Mouse (Mus musculus) CD4-positive, CD25-positive, alpha-beta regulatory T cell, adult 2 months (primary cell): ENCODE measurements around the gene Gm20388.

Experiments used
- DNase-seq: peaks from one replicate; pipeline ENCODE4 v3.0.0-alpha.2; 2012; ENCODE audit warnings: low read depth, low spot score

Gene Gm20388

DNA sequence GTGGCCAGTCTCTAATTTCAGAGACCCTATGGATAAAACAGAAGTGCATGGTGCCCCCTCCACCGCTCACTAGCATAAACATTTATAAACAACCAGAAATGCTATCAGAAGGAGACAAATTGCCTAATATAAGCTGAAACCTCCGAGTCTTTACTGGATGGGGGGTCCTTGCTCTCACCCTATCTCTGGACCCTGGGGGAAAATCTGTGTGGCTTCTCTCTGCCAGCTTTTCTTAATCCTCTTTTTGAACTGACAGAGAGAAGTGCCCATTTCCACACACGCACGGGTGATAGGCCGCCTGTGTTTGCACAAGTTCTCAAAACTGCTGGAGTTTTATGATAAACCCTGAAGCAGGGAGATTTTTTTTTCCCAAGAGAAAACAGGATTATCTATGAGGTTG lies 3744.1 kb downstream of the Gm20388 start:
- no peak for DNase-seq

DNA sequence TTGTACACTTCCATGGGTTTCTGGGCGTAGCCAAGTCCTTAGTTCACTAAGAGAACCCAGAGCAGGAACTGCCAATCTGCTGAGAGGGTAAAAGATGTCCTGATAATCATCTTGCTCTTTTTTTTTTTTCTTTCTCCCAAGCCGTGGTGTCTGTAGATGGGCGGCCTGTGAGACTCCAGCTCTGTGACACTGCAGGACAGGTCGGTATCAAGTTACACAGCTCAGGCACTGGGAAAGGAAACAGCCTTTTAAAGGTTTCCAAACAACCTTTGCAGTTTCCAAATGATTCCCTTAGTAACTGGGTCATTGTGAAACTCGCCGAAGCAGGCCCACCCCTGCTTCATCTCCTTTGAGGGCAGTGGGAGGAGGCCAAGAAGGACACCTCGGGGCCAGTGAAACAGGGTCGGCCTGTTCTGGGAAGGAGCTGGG lies 3744.7 kb downstream of the Gm20388 start:
- DNase-seq = no peak

DNA sequence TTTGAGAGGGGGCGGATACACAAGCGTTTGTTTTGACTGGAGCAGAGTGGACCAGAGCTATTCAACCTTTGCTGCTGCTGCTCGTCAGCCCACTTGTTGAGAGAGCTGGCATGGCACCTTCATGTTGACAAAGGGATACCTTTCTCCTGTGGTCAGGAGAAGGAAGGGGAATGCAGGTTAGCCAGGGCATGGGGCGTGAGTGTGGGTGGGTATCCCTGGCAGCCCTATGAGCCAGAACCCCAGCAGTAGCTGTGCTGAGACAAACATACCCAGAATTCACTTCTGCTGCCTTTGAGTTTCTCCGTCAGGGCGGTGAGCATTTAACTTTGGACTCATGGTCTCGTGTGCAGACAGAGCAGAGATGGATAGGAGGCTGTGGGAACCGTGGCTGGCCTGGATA lies 3747.2 kb downstream of the Gm20388 start:
- DNase-seq = no peak

DNA sequence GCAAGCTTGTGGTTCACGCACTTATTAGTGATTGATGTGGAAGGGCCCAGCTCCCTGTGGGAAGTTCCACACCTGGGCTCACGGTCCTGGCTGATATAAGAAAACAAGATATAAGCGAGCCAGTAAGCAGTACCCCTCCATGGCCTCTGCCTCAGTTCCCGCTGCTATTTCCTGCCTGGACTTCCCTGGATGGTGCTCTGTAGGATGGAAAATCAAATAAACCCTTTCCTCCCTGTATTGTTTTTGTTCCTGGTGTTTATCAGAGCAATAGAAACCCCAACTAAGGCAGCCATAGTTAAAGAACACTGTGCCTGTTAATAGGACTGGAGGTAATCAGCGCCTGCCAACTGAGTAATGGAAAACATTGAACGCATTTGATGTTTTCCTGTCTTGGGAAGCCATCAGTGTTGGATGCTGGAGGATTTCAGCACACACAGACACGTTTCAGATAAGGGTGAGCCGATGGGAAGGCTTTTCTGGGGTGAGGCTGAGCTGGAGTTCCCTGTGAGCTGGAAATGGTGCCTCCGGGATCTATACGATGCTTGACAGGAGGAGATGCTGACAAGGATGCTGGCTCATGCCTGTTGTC lies 3748.9 kb downstream of the Gm20388 start:
- no peak for DNase-seq

DNA sequence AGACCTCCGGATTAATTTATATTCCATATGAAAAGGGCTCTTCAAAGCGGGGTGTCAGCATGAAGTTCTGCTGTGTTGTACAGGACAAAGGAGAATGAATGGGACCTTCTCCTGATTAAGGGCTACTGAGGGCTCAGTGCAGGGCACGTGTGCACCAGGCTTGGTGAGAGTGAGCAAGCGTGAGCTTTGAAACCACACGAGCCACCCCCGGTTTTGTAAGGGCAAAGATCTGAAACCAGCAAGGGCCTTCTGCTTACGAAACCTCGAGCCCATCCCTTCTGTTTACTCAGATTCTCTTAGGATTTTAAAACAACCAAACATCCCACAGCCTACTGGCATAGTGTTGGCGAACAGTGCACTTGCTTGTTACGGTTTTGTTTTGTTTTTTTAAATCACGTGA lies 3750.9 kb downstream of the Gm20388 start:
- no peak for DNase-seq

DNA sequence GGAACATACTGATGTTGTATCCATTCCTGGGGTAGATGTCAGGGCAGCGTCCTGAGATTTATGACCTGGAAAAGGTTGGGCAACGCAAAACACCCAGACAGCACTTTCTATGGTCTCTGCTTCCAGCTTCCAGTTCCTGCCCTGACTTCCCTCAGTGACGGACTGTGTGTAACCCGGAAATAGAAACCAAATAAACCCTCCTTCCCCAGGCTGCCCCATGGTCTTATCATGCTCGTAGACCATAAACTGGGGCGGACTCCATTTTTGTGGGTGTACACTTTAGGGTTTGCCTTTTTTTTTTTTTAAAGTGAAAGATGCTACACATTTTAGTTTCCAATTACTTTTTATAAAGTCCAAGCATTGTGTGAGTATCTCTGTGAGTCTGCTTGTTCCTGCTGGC lies 3754.9 kb downstream of the Gm20388 start:
- no peak for DNase-seq

DNA sequence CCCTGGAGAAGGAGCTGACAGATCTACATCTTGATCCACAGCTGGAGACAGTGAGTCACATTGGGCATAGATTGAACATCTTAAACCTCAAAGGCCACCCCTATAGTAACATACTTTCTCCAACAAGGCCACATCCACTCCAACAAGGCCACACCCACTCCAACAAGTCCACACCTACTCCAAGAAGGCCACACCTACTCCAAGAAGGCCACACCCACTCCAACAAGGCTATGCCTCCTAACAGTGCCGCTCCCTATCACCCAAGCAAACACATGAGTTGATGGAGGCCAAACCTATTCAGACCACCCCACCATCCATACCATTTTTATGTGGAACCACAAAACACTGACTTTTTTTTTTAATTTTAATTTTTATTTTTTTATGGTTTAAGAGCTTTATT lies 3756.2 kb downstream of the Gm20388 start:
- no peak for DNase-seq

DNA sequence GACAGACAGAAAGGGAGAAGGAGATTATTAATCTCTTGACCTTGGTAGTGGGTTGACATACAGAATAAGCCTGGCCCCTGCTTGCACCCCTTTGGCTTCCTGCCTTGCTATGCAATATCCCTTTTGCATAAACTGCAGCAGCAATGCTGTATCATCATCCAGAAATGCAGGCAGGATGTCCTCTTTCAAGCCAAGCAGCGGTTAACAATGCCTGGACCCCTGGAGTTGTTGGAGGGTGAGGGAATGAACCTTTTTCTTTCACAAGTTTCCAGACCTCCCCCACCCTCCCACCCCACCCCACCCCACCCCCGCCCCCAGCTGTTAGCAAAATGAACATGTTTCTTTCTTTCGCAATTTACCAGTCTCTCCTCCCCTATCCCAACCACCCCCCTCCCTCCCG lies 3758.0 kb downstream of the Gm20388 start:
- DNase-seq = no peak

DNA sequence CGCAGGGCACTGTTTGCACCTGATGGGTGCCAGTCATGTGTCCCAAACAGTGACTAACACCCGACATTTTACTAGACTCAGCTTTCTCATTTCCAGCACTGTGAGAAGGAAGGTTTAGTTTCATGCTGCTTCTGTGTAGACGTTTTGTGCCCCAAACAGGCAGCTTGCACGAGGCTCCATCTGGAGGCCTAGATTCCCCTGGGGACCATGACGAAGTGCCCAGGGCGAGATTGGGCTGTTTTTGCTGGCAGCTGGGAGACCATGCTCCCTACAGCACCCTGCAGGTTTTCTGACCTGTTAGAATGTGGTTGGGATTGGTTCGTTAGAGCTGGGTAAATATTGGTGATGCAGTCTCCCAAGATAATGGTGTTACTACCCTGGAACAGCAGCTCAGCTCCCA lies 3760.1 kb downstream of the Gm20388 start:
- DNase-seq = no peak

DNA sequence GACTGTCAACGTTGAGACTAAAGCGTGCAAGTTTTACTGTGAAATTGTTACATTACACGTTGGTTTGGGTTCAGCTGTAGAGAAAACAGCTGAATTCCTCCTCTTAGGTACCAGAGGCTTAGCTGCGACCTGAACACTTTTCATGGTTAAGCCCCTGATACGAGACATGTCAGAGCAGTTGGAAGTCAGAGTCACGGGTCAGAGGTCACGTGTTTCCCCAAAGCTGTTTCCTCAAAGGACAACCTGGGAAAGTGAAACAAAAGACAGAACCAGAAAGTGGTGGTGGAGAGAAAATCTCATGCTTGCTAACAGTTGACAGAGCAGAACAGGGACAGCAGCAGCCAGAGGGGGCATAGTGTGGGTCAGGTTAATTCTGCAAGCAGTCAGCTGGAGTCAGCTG lies 3760.8 kb downstream of the Gm20388 start:
- no peak for DNase-seq

DNA sequence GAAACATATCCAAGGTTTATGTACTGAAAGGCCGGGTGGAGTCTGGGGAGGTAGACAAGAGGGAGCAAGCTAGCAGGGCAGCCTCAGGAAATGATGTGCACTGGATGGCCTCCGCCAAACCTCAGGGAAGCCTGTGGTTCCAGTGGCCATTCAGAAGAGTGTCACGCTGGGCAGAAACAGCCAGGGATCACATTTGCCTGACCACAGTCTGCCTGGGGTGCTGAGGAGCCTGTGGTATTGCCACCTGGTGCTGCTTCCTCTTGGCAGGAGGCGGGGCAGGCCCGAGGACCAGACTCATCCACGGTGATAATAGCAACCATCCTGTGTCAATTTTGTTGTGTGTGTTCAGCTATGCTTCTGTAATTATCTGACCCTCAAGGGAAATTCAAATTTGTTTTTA lies 3762.0 kb downstream of the Gm20388 start:
- DNase-seq = no peak

DNA sequence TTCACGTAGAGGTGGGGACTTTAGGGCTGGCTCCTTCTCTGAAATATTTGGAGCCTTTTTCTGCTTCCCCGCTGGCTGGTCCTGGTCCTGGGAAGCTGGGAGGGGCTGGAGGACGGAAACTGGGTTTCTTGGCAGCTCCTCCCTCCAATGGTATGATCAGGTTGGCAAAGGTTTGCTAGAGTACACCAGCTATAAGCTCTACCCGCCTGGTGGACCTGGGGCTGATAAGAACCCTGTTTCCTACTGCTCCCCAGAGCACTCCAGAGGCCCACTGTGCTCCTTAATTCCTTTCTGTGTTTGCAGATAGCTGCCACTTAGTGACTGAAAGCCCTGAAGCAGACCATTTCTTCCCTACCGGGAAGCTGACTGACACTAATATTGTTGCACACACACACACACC lies 3765.0 kb downstream of the Gm20388 start:
- no peak for DNase-seq

DNA sequence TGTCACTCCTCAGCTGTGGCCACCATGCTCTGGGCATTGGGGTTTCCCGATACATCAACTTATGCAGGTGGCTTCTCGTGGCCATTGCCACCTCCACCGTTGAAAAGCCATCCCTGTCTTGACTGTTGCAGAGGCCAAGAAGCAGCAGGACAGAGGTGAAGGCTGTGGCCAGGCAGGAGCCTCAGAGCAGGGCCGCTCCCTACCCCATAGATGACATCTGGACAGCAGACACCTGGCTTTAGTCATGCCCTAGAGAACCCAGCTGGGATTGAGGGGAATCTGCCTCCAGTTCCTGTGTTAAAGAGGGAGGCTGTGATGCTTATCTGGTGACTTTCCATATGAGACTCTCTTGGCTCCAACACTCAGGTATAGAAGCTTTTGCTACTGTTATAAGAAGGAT lies 3767.7 kb downstream of the Gm20388 start:
- no peak for DNase-seq

DNA sequence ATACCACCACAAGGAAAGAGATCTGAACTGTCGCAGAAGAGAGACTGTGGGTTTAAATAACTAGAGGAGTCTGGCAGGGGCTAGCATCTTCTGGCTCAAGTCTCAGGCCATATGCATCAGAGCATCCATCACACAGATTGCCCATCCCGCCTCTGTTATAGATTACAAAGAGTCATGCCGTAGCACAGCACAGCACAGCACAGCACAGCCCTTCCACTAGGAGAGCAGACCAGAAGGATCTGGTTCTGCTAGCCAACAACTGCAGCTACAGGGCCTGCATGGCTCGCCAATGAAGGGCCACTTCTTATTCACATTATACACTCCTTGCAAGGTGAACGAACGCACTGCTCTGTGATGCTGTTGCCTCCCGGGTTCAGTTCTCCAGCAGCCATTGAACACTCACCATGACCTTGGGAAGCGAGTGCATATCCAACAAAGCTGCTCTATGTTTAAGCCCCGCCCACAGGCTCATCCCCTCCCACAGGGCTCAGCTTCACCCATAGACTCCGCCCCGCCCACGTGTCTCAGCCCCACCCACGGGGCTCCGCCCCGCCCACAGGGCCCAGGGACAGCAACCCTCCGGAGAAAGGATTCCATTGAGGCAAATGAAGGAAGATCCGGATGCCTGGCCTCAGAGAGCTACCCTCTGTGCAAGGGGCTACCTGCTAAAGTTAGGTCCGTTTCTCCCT lies 3771.6 kb downstream of the Gm20388 start:
- DNase-seq = peak; percentile 7

DNA sequence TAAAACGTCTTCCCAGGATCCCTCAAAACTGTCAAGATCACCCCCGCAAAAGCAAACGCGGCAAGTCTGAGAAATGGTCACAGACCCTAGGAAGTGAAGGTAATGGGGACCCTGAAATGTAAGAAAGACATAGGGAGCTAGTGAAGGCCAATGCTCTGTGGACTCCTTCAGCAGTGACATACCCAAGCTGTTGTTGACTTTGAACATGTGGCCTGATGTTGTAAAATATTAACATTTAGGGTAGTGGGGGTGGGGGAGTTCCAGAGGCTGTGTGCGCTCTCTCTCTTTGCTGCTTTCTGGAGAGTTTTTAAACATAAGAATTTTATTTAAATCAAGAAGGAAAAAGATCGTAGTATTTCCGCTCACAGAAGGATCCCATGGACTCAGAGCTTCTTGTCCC lies 3772.7 kb downstream of the Gm20388 start:
- no peak for DNase-seq

DNA sequence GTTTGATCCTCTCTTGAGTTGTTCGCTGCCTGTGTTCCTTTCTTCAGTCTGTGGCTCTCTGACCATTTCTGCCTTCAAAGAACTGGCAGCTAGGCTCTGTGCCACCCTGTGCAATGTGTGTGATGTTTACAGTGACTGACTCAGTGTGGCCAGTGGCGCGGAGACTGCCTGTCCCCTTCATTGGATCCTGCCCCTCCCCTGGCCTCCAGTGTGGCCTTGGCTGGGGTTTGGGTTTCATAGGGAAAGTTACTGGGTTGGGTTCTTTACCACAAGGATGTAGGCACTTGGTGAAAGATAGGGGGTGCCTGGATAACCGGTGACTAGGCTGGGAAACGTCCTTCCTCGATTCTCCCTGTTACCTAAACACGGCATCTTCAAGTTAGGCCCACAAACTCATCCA lies 3774.2 kb downstream of the Gm20388 start:
- DNase-seq = no peak

DNA sequence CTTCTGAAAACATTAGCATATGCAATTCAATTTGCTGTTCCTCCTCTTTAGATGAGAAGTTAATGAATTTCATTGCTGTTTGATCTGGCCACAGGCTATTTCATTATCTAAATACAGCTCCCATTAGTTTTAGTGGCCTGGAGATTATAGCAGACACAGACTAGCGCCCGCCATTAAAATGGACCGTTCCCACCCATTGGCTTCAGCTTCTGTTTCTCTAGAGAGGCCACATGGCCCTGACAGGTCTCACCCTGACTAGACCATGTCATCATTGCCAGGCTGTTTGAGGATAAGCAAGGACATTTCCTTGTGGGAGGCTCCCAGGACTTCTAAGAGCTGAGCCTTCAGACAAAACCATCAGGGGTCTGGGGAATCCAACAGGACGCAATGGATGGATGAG lies 3774.8 kb downstream of the Gm20388 start:
- no peak for DNase-seq

DNA sequence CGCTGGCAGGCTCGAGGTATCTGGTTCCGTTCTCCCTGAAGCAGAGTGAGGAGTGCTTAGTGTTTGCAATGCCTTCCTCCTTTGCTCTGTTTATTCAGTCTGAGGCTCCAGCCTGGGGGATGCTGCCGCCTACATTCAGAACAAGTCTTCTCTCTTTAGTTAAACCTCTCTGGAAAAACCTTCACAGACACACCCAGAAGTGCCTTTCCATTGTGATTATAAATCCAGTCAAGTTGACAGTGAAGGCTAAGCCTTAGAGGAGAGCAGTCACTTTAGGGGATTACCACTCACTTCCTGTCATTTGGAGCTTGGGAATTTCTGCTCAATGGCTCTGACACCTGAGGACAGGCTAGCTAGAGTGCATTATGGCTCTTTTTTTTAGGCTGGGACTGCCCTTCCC lies 3777.2 kb downstream of the Gm20388 start:
- no peak for DNase-seq

DNA sequence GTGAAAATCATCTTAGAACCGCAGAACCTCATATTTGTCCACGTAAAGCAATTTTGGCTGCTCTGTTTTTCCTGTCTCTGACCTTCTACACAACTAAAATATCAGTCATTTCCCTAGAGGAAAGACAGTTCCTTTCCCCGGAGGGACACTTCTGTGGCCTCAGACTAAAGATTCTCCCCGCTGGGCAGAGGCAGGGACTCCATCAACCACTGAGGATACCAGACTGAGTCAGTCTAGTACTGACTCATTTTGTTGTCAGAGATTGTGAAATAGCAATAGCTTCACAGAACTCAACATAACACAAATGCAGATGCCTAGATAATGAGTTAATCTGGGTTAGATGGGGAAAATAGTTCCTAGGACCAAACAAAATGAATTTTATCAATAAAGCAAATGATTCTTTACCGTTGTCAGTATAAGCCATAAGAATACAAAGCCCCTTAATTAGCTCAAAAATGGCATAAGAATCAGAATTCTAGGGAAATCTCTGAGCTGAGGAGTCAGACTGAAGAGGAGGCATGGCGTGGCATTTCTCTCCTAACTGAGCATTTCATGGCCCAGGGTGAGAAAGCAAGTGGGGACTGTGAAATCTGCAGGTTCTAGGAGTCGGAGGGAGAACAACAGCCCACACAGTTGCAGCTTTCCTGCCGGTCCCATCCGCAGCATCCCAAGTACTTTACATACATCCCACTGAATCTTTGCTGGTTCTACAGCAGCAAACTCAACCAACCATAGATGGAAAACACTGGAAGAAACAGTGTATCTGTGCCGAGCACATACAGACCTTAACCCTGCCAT lies 3781.7 kb downstream of the Gm20388 start:
- DNase-seq = no peak

DNA sequence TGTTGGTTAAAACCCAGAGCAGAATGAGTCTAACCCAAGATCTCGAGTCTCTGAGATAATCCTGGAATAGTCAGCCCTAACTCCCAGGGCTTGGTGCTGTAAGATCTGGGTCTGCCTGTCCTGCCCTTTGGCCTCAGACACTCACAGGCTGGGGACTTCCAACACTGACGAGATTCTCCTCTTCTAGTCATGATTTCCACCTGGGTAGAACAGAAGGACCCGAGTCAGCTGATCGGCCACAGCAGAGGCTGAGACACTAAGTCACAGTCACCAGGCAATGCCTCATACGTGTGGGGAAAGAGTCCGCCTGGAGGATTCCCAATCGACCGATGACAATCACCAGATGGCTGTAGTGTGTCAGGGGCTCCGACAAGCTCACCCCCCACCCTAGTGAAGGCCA lies 3785.5 kb downstream of the Gm20388 start:
- no peak for DNase-seq

DNA sequence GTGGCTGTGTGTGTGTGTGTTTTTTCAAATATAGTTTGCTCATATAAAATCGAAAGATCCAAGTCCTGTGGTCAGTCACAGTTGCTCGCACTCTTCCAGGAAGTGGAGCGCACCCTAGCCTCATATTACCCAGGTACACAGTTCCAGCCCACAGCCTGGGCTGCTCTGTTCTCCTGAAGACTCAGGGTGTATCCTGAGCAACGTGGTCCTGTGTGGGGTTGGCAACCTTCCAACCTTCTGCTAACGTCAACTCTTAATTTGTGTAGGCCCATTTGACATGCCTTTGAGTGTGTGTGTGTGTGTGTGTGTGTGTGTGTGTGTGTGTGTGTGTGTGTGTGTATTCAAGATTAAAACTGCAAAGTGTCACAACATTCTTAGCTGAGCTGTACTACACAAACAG lies 3786.7 kb downstream of the Gm20388 start:
- DNase-seq = no peak

DNA sequence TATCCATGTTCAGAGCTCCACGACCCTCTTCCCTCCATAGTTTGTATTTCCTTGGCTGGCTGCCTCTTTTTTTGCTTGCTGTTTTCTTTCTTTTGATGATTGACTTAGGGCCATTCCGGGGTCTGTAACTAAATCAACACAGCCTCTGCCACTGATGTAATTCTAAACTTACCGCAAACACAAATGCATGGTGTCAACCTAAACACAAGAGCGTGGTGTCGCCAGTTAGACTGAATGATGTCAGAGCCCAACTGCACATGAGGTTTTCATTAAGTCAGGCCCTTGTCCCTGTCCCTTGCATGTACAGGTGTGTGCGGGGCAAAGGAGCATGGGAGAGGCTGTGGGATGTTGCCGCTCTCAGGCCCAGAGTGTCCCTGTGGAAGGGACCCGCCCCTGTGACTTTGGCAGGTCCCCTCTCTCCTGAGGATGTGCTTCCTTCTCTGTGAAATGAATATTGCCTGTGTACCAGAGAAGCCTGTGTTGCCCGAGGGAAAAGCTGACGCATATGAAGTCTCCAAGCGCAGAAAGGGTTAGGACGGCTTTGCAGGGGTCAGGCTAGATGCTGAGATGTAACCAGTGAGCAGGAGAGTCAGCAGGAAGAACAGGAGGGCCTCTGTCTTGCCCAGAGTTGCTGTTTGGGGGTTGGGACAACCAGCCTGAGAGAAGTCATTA lies 3789.9 kb downstream of the Gm20388 start:
- no peak for DNase-seq
